Mouse (Mus musculus): Measurements from ENCODE around the gene Gpld1. TPM values are rescaled to one million over a fixed set of nuclear protein-coding genes. Genes with fewer than 3 reads are reported as not detected.

Gpld1 gene
- polyA plus RNA-seq, 1 experiment from 2014 or later = 0.27 TPM

DNA sequence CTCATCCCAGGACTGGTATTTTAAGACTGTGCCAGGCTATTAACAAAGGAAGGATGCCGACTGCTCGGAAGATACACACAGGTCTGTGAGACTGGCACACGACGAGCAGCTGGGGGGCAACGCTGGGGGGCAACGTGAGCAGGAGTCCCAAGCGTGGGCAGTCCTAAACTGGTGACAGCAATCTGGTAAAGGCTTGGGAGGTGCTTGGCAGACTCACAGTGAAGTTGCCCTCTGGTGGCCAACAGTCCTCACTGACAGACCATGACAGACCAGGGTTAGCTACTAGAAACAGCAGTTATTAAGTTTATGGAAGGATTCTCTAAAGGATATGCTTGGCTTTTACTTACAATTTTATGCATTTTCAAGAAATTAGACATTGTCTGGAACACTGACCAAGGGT, 45.4 kb downstream of the Gpld1 start:
- no peak overlapping the region for H3K4me2 ChIP-seq (ENCODE audit: low read length)
- H3K27ac ChIP-seq (replicated peaks in 1 of 2; ENCODE audit: control insufficient read depth in 1 of 2, insufficient read depth in 1 of 2, low read depth in 2 of 2, low read length in 2 of 2) = no peak overlapping the region
- no peaks in the 10 kb centered on the region for H3K27me3 ChIP-seq (ENCODE audit: control insufficient read depth, insufficient read depth, low read length)
- H3K36me3 ChIP-seq (ENCODE audit: control insufficient read depth, insufficient read depth, low read length) = peaks cover 44% of the 10 kb centered on the region
- 29% methylated on average over 7 of the region's 7 CpGs for WGBS
- no peaks in the 10 kb centered on the region for H3K9me3 ChIP-seq (ENCODE audit: control insufficient read depth, low read length)
- no peak overlapping the region for H3K9ac ChIP-seq (ENCODE audit: low read length)
- H3K4me1 ChIP-seq (ENCODE audit: control insufficient read depth in 2 of 2, insufficient read depth in 2 of 2, low read length in 2 of 2) = 0 out of 4 replicates have a peak, but pooled peaks cover 0 to 2% of the 10 kb centered on the region in 2 experiments
- ATAC-seq (ENCODE audit: insufficient number of reproducible peaks, insufficient read depth, low FRiP score, low read depth) = no peak
- no peak overlapping the region for H3K4me3 ChIP-seq (ENCODE audit: control insufficient read depth in 1 of 2, insufficient read depth in 1 of 2, low read depth in 1 of 2, low read length in 2 of 2)

- Histone ChIP-seq H3K27ac (replicated peaks in 1 of 2; ENCODE audit: control insufficient read depth in 1 of 2, insufficient read depth in 1 of 2, low read depth in 2 of 2, low read length in 2 of 2) (no peak overlapping the region), H3K9me3 (ENCODE audit: control insufficient read depth, low read length) (no peaks in the 10 kb centered on the region), H3K4me1 (ENCODE audit: control insufficient read depth in 2 of 2, insufficient read depth in 2 of 2, low read length in 2 of 2) (0 out of 4 replicates have a peak, but pooled peaks cover 0 to under 1% of the 10 kb centered on the region in 2 experiments), H3K36me3 (ENCODE audit: control insufficient read depth, insufficient read depth, low read length) (peaks cover 50% of the 10 kb centered on the region), H3K9ac (ENCODE audit: low read length) (no peak overlapping the region), H3K4me2 (ENCODE audit: low read length) (no peak overlapping the region), H3K4me3 (ENCODE audit: control insufficient read depth in 1 of 2, insufficient read depth in 1 of 2, low read depth in 1 of 2, low read length in 2 of 2) (no peak overlapping the region), H3K27me3 (ENCODE audit: control insufficient read depth, insufficient read depth, low read length) (no peaks in the 10 kb centered on the region)
- ATAC-seq (ENCODE audit: insufficient number of reproducible peaks, insufficient read depth, low FRiP score, low read depth) = no peak
- WGBS = 78% methylated on average over 6 of the region's 6 CpGs
Observed at GRCm38 (mm10) chr13:24989006-24989405, 46.1 kb downstream of the Gpld1 start.

- Histone ChIP-seq H3K4me2 (ENCODE audit: low read length) (no peak overlapping the region), H3K9ac (ENCODE audit: low read length) (no peak overlapping the region), H3K27ac (replicated peaks in 1 of 2; ENCODE audit: control insufficient read depth in 1 of 2, insufficient read depth in 1 of 2, low read depth in 2 of 2, low read length in 2 of 2) (no peak overlapping the region), H3K4me3 (ENCODE audit: control insufficient read depth in 1 of 2, insufficient read depth in 1 of 2, low read depth in 1 of 2, low read length in 2 of 2) (no peak overlapping the region), H3K9me3 (ENCODE audit: control insufficient read depth, low read length) (no peaks in the 10 kb centered on the region), H3K27me3 (ENCODE audit: control insufficient read depth, insufficient read depth, low read length) (no peaks in the 10 kb centered on the region), H3K4me1 (ENCODE audit: control insufficient read depth in 2 of 2, insufficient read depth in 2 of 2, low read length in 2 of 2) (no peaks in the 10 kb centered on the region), H3K36me3 (ENCODE audit: control insufficient read depth, insufficient read depth, low read length) (peaks cover 92% of the 10 kb centered on the region)
- 66% methylated on average over 2 of the region's 2 CpGs for WGBS
- ATAC-seq (ENCODE audit: insufficient number of reproducible peaks, insufficient read depth, low FRiP score, low read depth) = no peak
Observed at GRCm38 (mm10) chr13:24993160-24993559, 50.2 kb downstream of the Gpld1 start.

GRCm38 (mm10) chr13:24999538-24999937, 56.6 kb downstream of the Gpld1 start:
- Histone ChIP-seq H3K9ac (ENCODE audit: low read length) (no peak overlapping the region), H3K9me3 (ENCODE audit: control insufficient read depth, low read length) (no peaks in the 10 kb centered on the region), H3K27me3 (ENCODE audit: control insufficient read depth, insufficient read depth, low read length) (no peaks in the 10 kb centered on the region), H3K36me3 (ENCODE audit: control insufficient read depth, insufficient read depth, low read length) (peaks cover 85% of the 10 kb centered on the region), H3K4me1 (ENCODE audit: control insufficient read depth in 2 of 2, insufficient read depth in 2 of 2, low read length in 2 of 2) (peaks cover 0 to 8% of the 10 kb centered on the region in 2 experiments; a peak in 1 of 4 replicates), H3K4me3 (ENCODE audit: control insufficient read depth in 1 of 2, insufficient read depth in 1 of 2, low read depth in 1 of 2, low read length in 2 of 2) (no peak overlapping the region), H3K4me2 (ENCODE audit: low read length) (no peak overlapping the region), H3K27ac (replicated peaks in 1 of 2; ENCODE audit: control insufficient read depth in 1 of 2, insufficient read depth in 1 of 2, low read depth in 2 of 2, low read length in 2 of 2) (no peak overlapping the region)
- no peak for ATAC-seq (ENCODE audit: insufficient number of reproducible peaks, insufficient read depth, low FRiP score, low read depth)
- WGBS = 64% methylated on average over 2 of the region's 2 CpGs

GRCm38 (mm10) chr13:25002965-25003364, 60.0 kb downstream of the Gpld1 start:
- Histone ChIP-seq H3K27me3 (ENCODE audit: control insufficient read depth, insufficient read depth, low read length) (no peaks in the 10 kb centered on the region), H3K9me3 (ENCODE audit: control insufficient read depth, low read length) (no peaks in the 10 kb centered on the region), H3K4me1 (ENCODE audit: control insufficient read depth in 2 of 2, insufficient read depth in 2 of 2, low read length in 2 of 2) (peaks cover 0 to 8% of the 10 kb centered on the region in 2 experiments; a peak in 1 of 4 replicates), H3K4me2 (ENCODE audit: low read length) (no peak overlapping the region), H3K4me3 (ENCODE audit: control insufficient read depth in 1 of 2, insufficient read depth in 1 of 2, low read depth in 1 of 2, low read length in 2 of 2) (no peak overlapping the region), H3K36me3 (ENCODE audit: control insufficient read depth, insufficient read depth, low read length) (peaks cover 63% of the 10 kb centered on the region), H3K9ac (ENCODE audit: low read length) (no peak overlapping the region), H3K27ac (replicated peaks in 1 of 2; ENCODE audit: control insufficient read depth in 1 of 2, insufficient read depth in 1 of 2, low read depth in 2 of 2, low read length in 2 of 2) (no peak overlapping the region)
- no peak for ATAC-seq (ENCODE audit: insufficient number of reproducible peaks, insufficient read depth, low FRiP score, low read depth)

GRCm38 (mm10) chr13:25007115-25007514, 64.2 kb downstream of the Gpld1 start:
- Histone ChIP-seq H3K27ac (replicated peaks in 1 of 2; ENCODE audit: control insufficient read depth in 1 of 2, insufficient read depth in 1 of 2, low read depth in 2 of 2, low read length in 2 of 2) (no peak overlapping the region), H3K9ac (ENCODE audit: low read length) (no peak overlapping the region), H3K9me3 (ENCODE audit: control insufficient read depth, low read length) (no peaks in the 10 kb centered on the region), H3K36me3 (ENCODE audit: control insufficient read depth, insufficient read depth, low read length) (peaks cover 27% of the 10 kb centered on the region), H3K27me3 (ENCODE audit: control insufficient read depth, insufficient read depth, low read length) (no peaks in the 10 kb centered on the region), H3K4me2 (ENCODE audit: low read length) (no peak overlapping the region), H3K4me1 (ENCODE audit: control insufficient read depth in 2 of 2, insufficient read depth in 2 of 2, low read length in 2 of 2) (no peaks in the 10 kb centered on the region), H3K4me3 (ENCODE audit: control insufficient read depth in 1 of 2, insufficient read depth in 1 of 2, low read depth in 1 of 2, low read length in 2 of 2) (no peak overlapping the region)
- no peak for ATAC-seq (ENCODE audit: insufficient number of reproducible peaks, insufficient read depth, low FRiP score, low read depth)
- WGBS = 67% methylated on average over 6 of the region's 8 CpGs

DNA sequence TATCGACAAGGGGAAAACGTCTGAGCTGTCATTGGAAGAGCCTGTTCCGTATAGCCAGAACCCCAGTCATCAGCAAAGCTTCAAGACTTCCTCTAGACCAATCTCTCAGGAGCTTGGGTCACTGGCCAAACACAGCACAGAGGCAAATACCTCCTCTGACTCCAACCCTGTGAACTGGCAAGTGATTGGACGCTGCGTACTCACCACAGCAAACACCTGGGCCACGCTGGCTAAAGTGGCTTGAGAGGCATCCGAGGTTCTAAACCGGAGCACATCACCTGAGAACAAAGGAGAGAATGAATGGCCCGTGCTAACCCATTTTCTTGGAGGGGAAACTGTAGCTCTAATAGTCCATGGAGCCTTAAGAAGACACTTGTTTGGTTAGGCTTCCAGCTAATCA, 75.4 kb downstream of the Gpld1 start:
- peaks cover 2 to 19% of the 10 kb centered on the region in 2 experiments; a peak in 3 of 4 replicates for H3K4me1 ChIP-seq (ENCODE audit: control insufficient read depth in 2 of 2, insufficient read depth in 2 of 2, low read length in 2 of 2)
- no peak for ATAC-seq (ENCODE audit: insufficient number of reproducible peaks, insufficient read depth, low FRiP score, low read depth)
- no peaks in the 10 kb centered on the region for H3K27me3 ChIP-seq (ENCODE audit: control insufficient read depth, insufficient read depth, low read length)
- H3K36me3 ChIP-seq (ENCODE audit: control insufficient read depth, insufficient read depth, low read length) = peaks cover 22% of the 10 kb centered on the region
- H3K27ac ChIP-seq (replicated peaks in 1 of 2; ENCODE audit: control insufficient read depth in 1 of 2, insufficient read depth in 1 of 2, low read depth in 2 of 2, low read length in 2 of 2) = no peak overlapping the region
- no peaks in the 10 kb centered on the region for H3K9me3 ChIP-seq (ENCODE audit: control insufficient read depth, low read length)
- H3K9ac ChIP-seq (ENCODE audit: low read length) = 0 out of 2 replicates have a peak overlapping the region, but pooled peaks have one; percentile 95
- no peak overlapping the region; a peak in 1 of 4 replicates for H3K4me3 ChIP-seq (ENCODE audit: control insufficient read depth in 1 of 2, insufficient read depth in 1 of 2, low read depth in 1 of 2, low read length in 2 of 2)
- WGBS = 94% methylated on average over 9 of the region's 9 CpGs
- H3K4me2 ChIP-seq (ENCODE audit: low read length) = peak overlapping the region; percentile 87; the same call in 1 of the 2 replicates

Data from heart, embryonic 14.5 days (tissue).